Mouse (Mus musculus) kidney, adult 18-20 months (tissue): ENCODE data around the gene F13b.

Source experiments
- DNase-seq: peaks from one replicate; pipeline ENCODE4 v3.0.0; 2021

Gene F13b

GRCm38 (mm10) chr1:139501258-139501752 is at the start of gene F13b:
TSS of gene F13b (plus strand) at chr1:139501702.
- no peak for DNase-seq

GRCm38 (mm10) chr1:139454340-139455225 is 46.9 kb upstream of the F13b start, which contains the start of gene Aspm:
TSS of gene Aspm (plus strand) at chr1:139454772.
- DNase-seq, result peak; percentile 86

- DNase-seq, result no peak
These were observed 46.2 kb upstream of the F13b start for GRCm38 (mm10) chr1:139455226-139455869.

GRCm38 (mm10) chr1:139460807-139461206 is 40.7 kb upstream of the F13b start:
- no peak for DNase-seq

- no peak for DNase-seq
These were observed 35.6 kb upstream of the F13b start for GRCm38 (mm10) chr1:139465936-139466335.

- DNase-seq, result no peak
These were observed 22.6 kb upstream of the F13b start for GRCm38 (mm10) chr1:139478898-139479297.

GRCm38 (mm10) chr1:139480246-139480645 is 21.3 kb upstream of the F13b start:
- no peak for DNase-seq

- no peak for DNase-seq
These were observed 20.4 kb upstream of the F13b start for GRCm38 (mm10) chr1:139481146-139481545.

GRCm38 (mm10) chr1:139494630-139495029 is 6.9 kb upstream of the F13b start:
- DNase-seq, result no peak

GRCm38 (mm10) chr1:139495408-139495807 is 6.1 kb upstream of the F13b start:
- no peak for DNase-seq

GRCm38 (mm10) chr1:139496212-139496611 is 5.3 kb upstream of the F13b start:
- no peak for DNase-seq

- DNase-seq, result no peak
These were observed 1.8 kb upstream of the F13b start for GRCm38 (mm10) chr1:139499751-139500150.

- DNase-seq, result no peak
These were observed 13.1 kb downstream of the F13b start for GRCm38 (mm10) chr1:139514556-139514955.

- DNase-seq, result no peak
These were observed 47.0 kb downstream of the F13b start for GRCm38 (mm10) chr1:139548536-139548935.

- no peak for DNase-seq
These were observed 49.8 kb downstream of the F13b start for GRCm38 (mm10) chr1:139551311-139551710.

- no peak for DNase-seq
These were observed 58.5 kb downstream of the F13b start, which contains the start of gene Cfhr1 for GRCm38 (mm10) chr1:139560024-139560423. TSS of gene Cfhr1 (minus strand) at chr1:139560272.
